Mouse (Mus musculus) MEL (cell line): ENCODE results near the gene Fbln1. TPM values are rescaled to one million over a fixed set of nuclear protein-coding genes. Genes with fewer than 3 reads are reported as not detected.

Experiments
- DNase-seq: peaks from one replicate; pipeline ENCODE4 v3.0.0; 2011; ENCODE audit warnings: low read depth, low spot score
- H3K27ac ChIP-seq: 2 replicates; pipeline ENCODE4 v1.5.1; 2012; ENCODE audit warnings: low read depth, mild to moderate bottlenecking, control low read depth, low read length, moderate library complexity; ENCODE audit not compliant: control insufficient read depth
- H3K27me3 ChIP-seq, 2 experiments: fragments of 150-350 bp in 1 of 2; sonication (generic) in 1 of 2; 2 replicates each; pipeline ENCODE4 v1.6.1; 2012; ENCODE audit warnings: low read length in 2 of 2, mild to moderate bottlenecking in 2 of 2, improper control_type of control experiment in 1 of 2, moderate library complexity in 1 of 2; ENCODE audit not compliant: insufficient read depth in 2 of 2, control insufficient read depth in 1 of 2
- H3K36me3 ChIP-seq, 2 experiments: 2 replicates each; pipeline ENCODE4 v1.6.1; 2012 to 2014; ENCODE audit warnings: low read length in 2 of 2, improper control_type of control experiment in 1 of 2, inconsistent platforms in 1 of 2, mild to moderate bottlenecking in 1 of 2; ENCODE audit not compliant: insufficient read depth in 2 of 2, control insufficient read depth in 1 of 2
- H3K4me1 ChIP-seq, 2 experiments: fragments of 150-350 bp in 1 of 2; sonication (generic) in 1 of 2; 2 replicates each; pipeline ENCODE4 v1.6.1; 2012; ENCODE audit warnings: low read length in 2 of 2, improper control_type of control experiment in 1 of 2, mild to moderate bottlenecking in 1 of 2; ENCODE audit not compliant: insufficient read depth in 2 of 2, control insufficient read depth in 1 of 2
- H3K4me3 ChIP-seq, 2 experiments: fragments of 150-350 bp in 1 of 2; sonication (generic) in 1 of 2; 2 replicates each; pipeline ENCODE4 v1.5.1; 2012; ENCODE audit warnings: low read depth in 2 of 2, low read length in 2 of 2, mild to moderate bottlenecking in 2 of 2, moderate library complexity in 2 of 2, control low read depth in 1 of 2, improper control_type of control experiment in 1 of 2; ENCODE audit not compliant: control insufficient read depth in 1 of 2, insufficient read depth in 1 of 2
- H3K79me2 ChIP-seq: 2 replicates; pipeline ENCODE4 v1.6.1; 2012; ENCODE audit warnings: mild to moderate bottlenecking, low read length, moderate library complexity; ENCODE audit not compliant: control insufficient read depth, poor library complexity, insufficient read depth
- H3K9ac ChIP-seq: 2 replicates; pipeline ENCODE4 v1.6.1; 2012; ENCODE audit warnings: low read depth, mild to moderate bottlenecking, control low read depth, low read length, moderate library complexity; ENCODE audit not compliant: control insufficient read depth, poor library complexity, severe bottlenecking
- H3K9me3 ChIP-seq: fragments of 150-350 bp; sonication (generic); replicated peaks from 2 replicates; pipeline ENCODE4 v1.6.1; 2012; ENCODE audit warnings: mild to moderate bottlenecking, low read length, improper control_type of control experiment, moderate library complexity; ENCODE audit not compliant: insufficient read depth
- BHLHE40 ChIP-seq: IDR thresholded peaks from 2 replicates; pipeline ENCODE4 v1.6.1; 2012; ENCODE audit warnings: low read depth, mild to moderate bottlenecking, inconsistent platforms, low read length, improper control_type of control experiment, borderline replicate concordance
- CHD2 ChIP-seq: IDR thresholded peaks from 2 replicates; pipeline ENCODE4 v1.6.1; 2011; ENCODE audit warnings: low read length, improper control_type of control experiment
- CTCF ChIP-seq, 3 experiments: IDR thresholded peaks in 2 of 3; conservative IDR thresholded peaks in 1 of 3; 2 replicates each; pipeline ENCODE4 v1.5.1; 2011 to 2012; ENCODE audit warnings: low read length in 3 of 3, low read depth in 2 of 3, mild to moderate bottlenecking in 2 of 3, improper control_type of control experiment in 1 of 3, inconsistent platforms in 1 of 3, mixed read lengths in 1 of 3, moderate library complexity in 1 of 3; ENCODE audit not compliant: control insufficient read depth in 1 of 3, insufficient read depth in 1 of 3, poor library complexity in 1 of 3, severe bottlenecking in 1 of 3
- E2F4 ChIP-seq: IDR thresholded peaks from 2 replicates; pipeline ENCODE4 v1.6.1; 2011; ENCODE audit warnings: low read depth, low read length, improper control_type of control experiment, borderline replicate concordance
- ELF1 ChIP-seq: IDR thresholded peaks from 2 replicates; pipeline ENCODE4 v1.6.1; 2014; ENCODE audit warnings: low read depth, mild to moderate bottlenecking, inconsistent platforms, low read length, improper control_type of control experiment, moderate library complexity
- EP300 ChIP-seq, 2 experiments: IDR thresholded peaks; 2 replicates each; pipeline ENCODE4 v1.6.1; 2011; ENCODE audit warnings: improper control_type of control experiment in 2 of 2, low read length in 2 of 2, low read depth in 1 of 2, mild to moderate bottlenecking in 1 of 2
- ETS1 ChIP-seq: IDR thresholded peaks from 2 replicates; pipeline ENCODE4 v1.6.1; 2012; ENCODE audit warnings: low read depth, mild to moderate bottlenecking, inconsistent platforms, low read length, improper control_type of control experiment, moderate library complexity
- GABPA ChIP-seq: IDR thresholded peaks from 2 replicates; pipeline ENCODE4 v1.6.1; 2012; ENCODE audit warnings: low read depth, mild to moderate bottlenecking, inconsistent platforms, low read length, improper control_type of control experiment, moderate library complexity
- MAFK ChIP-seq: IDR thresholded peaks from 2 replicates; pipeline ENCODE4 v1.6.1; 2011; ENCODE audit warnings: low read depth, mild to moderate bottlenecking, low read length, improper control_type of control experiment, borderline replicate concordance
- MXI1 ChIP-seq: IDR thresholded peaks from 2 replicates; pipeline ENCODE4 v1.6.1; 2011; ENCODE audit warnings: mild to moderate bottlenecking, low read depth, low read length, improper control_type of control experiment
- NELFE ChIP-seq: IDR thresholded peaks from 2 replicates; pipeline ENCODE4 v1.6.1; 2011; ENCODE audit warnings: low read depth, low read length, improper control_type of control experiment
- POLR2A ChIP-seq, 2 experiments: IDR thresholded peaks; 2 replicates each; pipeline ENCODE4 v1.6.1; 2011 to 2012; ENCODE audit warnings: low read length in 2 of 2, mild to moderate bottlenecking in 2 of 2, control low read depth in 1 of 2, improper control_type of control experiment in 1 of 2, low read depth in 1 of 2, moderate library complexity in 1 of 2; ENCODE audit not compliant: control insufficient read depth in 1 of 2, insufficient read depth in 1 of 2, poor library complexity in 1 of 2
- POLR2AphosphoS5 ChIP-seq: IDR thresholded peaks from 2 replicates; pipeline ENCODE4 v1.6.1; 2012; ENCODE audit warnings: low read depth, borderline replicate concordance, mild to moderate bottlenecking, inconsistent platforms, low read length, moderate library complexity, mixed read lengths
- SIN3A ChIP-seq: IDR thresholded peaks from 2 replicates; pipeline ENCODE4 v1.6.1; 2012; ENCODE audit warnings: low read length, improper control_type of control experiment, inconsistent platforms
- TAL1 ChIP-seq: IDR thresholded peaks from 2 replicates; pipeline ENCODE4 v1.6.1; 2012; ENCODE audit warnings: mild to moderate bottlenecking, inconsistent platforms, low read length, moderate library complexity, mixed read lengths
- TCF12 ChIP-seq: IDR thresholded peaks from 2 replicates; pipeline ENCODE4 v1.6.1; 2014; ENCODE audit warnings: low read depth, mild to moderate bottlenecking, inconsistent platforms, low read length, improper control_type of control experiment, moderate library complexity
- USF2 ChIP-seq, 2 experiments: IDR thresholded peaks; 2 replicates each; pipeline ENCODE4 v1.6.1; 2011 to 2012; ENCODE audit warnings: improper control_type of control experiment in 2 of 2, low read length in 2 of 2, borderline replicate concordance in 1 of 2, inconsistent platforms in 1 of 2, low read depth in 1 of 2, mild to moderate bottlenecking in 1 of 2; ENCODE audit not compliant: insufficient read depth in 1 of 2
- ZC3H11A ChIP-seq: IDR thresholded peaks from 2 replicates; pipeline ENCODE4 v1.6.1; 2012; ENCODE audit warnings: low read depth, mild to moderate bottlenecking, inconsistent platforms, low read length, improper control_type of control experiment
- ZKSCAN1 ChIP-seq: IDR thresholded peaks from 2 replicates; pipeline ENCODE4 v1.6.1; 2012; ENCODE audit warnings: low read depth, mild to moderate bottlenecking, inconsistent platforms, low read length, improper control_type of control experiment, moderate library complexity
- ZMIZ1 ChIP-seq: IDR thresholded peaks from 2 replicates; pipeline ENCODE4 v1.6.1; 2012; ENCODE audit warnings: low read depth, mild to moderate bottlenecking, inconsistent platforms, low read length, improper control_type of control experiment, moderate library complexity
- ZNF384 ChIP-seq: IDR thresholded peaks from 2 replicates; pipeline ENCODE4 v1.6.1; 2012; ENCODE audit warnings: low read depth, mild to moderate bottlenecking, inconsistent platforms, low read length, improper control_type of control experiment
- polyA plus RNA-seq, 2 experiments: library from polyadenylated mRNA; stranded (reverse) in 1 of 2; unstranded in 1 of 2; fragments of >175 nt in 1 of 2; fragments of >200 nt in 1 of 2; gene quantifications; 2 replicates each; pipeline versions ENCODE4 v1.2.1 to v1.2.4; 2012; ENCODE audit warnings: low replicate concordance in 2 of 2, low read depth in 1 of 2; ENCODE audit not compliant: insufficient read length in 2 of 2, insufficient read depth in 1 of 2, missing spikeins in 1 of 2
- total RNA-seq: library from RNA; depleted of rRNA; stranded (reverse); fragments of 300-350 nt; gene quantifications from 2 replicates; pipeline ENCODE4 v1.2.3, GENCODE M21; 2012

Fbln1 gene
- total and polyA plus RNA-seq, 3 experiments: not detected

- TF ChIP-seq SIN3A (no peak), ZKSCAN1 (no peak), ZMIZ1 (no peak)
- H3K36me3 ChIP-seq: no peaks in the 10 kb centered on the region
- no peaks in the 10 kb centered on the region for H3K9me3 ChIP-seq
- H3K27me3 ChIP-seq: no peaks in the 10 kb centered on the region
- no peak overlapping the region for H3K9ac ChIP-seq
- no peak overlapping the region for H3K4me3 ChIP-seq
- H3K79me2 ChIP-seq: no peaks in the 10 kb centered on the region
- no peak for DNase-seq
- H3K4me1 ChIP-seq: no peaks in the 10 kb centered on the region
- no peak overlapping the region for H3K27ac ChIP-seq
Measured at GRCm38 (mm10) chr15:85161416-85161815, 44.3 kb upstream of the Fbln1 start.

DNA sequence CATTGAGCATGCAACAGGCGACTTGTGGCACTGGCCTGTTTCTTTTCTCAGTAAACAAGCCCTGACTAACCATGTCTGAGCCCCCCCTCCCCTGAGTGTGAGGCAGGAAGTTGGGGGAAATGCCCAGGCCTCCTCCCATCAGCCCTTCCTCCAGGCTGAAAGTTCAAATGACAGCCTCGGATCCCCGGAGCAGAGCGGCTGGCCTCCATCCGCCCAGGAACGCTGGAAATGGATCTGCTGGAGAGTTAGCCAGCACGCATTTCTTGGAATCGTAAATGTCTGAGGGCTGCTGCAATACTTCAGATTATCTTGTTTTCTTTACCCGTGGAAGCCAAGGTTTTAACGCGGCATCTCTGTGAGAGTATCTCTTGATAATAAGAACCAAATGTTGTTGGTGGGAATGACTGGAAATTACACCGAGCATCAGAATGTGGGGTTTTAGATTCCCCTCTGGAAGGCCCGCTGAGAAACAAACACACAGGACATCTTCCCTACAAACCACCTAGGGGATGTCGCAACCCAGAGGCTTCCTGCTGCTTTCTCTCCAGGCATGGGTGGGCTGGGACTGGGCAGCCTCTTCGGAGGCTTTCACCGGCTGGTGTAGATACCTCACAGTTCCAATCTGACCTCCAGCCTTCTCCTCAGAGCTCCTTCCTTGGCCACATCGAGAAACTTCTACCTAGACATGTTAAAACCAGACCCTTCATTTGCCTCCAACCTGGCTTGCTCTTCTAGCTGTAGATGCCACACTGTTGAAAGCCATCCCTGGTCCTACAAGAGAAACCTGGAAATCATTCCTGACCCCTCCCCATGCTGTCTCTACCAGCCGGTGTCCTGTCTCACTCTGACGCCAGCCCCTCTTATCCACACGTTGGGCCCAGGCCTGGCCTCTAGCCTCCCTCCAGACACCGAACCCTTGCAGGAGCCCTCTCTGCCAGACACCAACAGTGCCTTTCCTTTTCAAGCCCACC lies 42.8 kb upstream of the Fbln1 start:
- no peaks in the 10 kb centered on the region for H3K27me3 ChIP-seq
- no peak overlapping the region for H3K27ac ChIP-seq
- H3K36me3 ChIP-seq: no peaks in the 10 kb centered on the region
- no peak overlapping the region for H3K9ac ChIP-seq
- no peaks in the 10 kb centered on the region for H3K9me3 ChIP-seq
- TF ChIP-seq ELF1: no peak
- TF ChIP-seq USF2 (IDR thresholded peaks at IDR 0.05; ENCODE audit: borderline replicate concordance in 1 of 2, insufficient read depth in 1 of 2, low read depth in 1 of 2, low read length in 2 of 2): no peak
- no peak for TF ChIP-seq ETS1
- no peak for TF ChIP-seq EP300 (IDR thresholded peaks at IDR 0.05; ENCODE audit: low read depth in 1 of 2, low read length in 2 of 2)
- no peak for TF ChIP-seq CTCF (IDR thresholded peaks at IDR 0.05 in 2 of 3, conservative IDR thresholded peaks at IDR 0.05 in 1 of 3; ENCODE audit: control insufficient read depth in 1 of 3, insufficient read depth in 1 of 3, low read depth in 2 of 3, low read length in 3 of 3, poor library complexity in 1 of 3, severe bottlenecking in 1 of 3)
- no peak for TF ChIP-seq NELFE
- no peak for TF ChIP-seq BHLHE40
- TF ChIP-seq CHD2: no peak
- no peak for TF ChIP-seq TCF12
- TF ChIP-seq TAL1: no peak
- TF ChIP-seq ZNF384: no peak
- no peak for TF ChIP-seq E2F4
- no peak for TF ChIP-seq MAFK
- TF ChIP-seq SIN3A: no peak
- TF ChIP-seq ZC3H11A: no peak
- TF ChIP-seq GABPA: no peak
- no peak for TF ChIP-seq POLR2A (IDR thresholded peaks at IDR 0.05; ENCODE audit: control insufficient read depth in 1 of 2, insufficient read depth in 1 of 2, low read depth in 1 of 2, low read length in 2 of 2, poor library complexity in 1 of 2)
- no peak for TF ChIP-seq ZKSCAN1
- no peak for TF ChIP-seq POLR2AphosphoS5
- TF ChIP-seq MXI1: no peak
- TF ChIP-seq, all 39 proteins: peak for 0
- H3K4me1 ChIP-seq: no peaks in the 10 kb centered on the region
- H3K79me2 ChIP-seq: no peaks in the 10 kb centered on the region
- DNase-seq: no peak
- H3K4me3 ChIP-seq: no peak overlapping the region
